Mouse (Mus musculus): ENCODE measurements around the gene Sfswap. TPM values are rescaled to one million over a fixed set of nuclear protein-coding genes. Genes with fewer than 3 reads are reported as not detected.

The Sfswap gene
- polyA plus RNA-seq, 1 experiment from 2014 or later, result 36.7 TPM

DNA sequence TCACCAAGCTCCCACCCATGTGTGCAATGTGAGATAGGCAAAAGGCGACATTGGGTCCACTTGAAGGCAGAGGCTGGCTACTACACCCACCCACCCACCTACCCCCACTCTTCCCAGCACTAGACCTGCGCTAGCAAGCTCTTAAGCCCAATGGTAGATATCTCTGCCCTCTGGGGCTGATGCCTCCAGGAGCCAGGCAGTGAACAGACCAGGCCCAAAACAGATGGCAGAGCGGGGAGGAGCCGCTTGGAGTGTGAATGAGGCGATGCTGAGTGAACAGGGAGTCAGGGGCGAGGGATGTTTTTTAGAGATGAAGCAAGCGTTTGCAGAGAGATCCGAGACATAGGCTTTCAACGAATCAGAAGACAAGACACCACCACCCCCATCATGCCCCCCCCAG, 79.6 kb downstream of the Sfswap start:
- ATAC-seq (replicated peaks; ENCODE audit: low FRiP score, low read depth), result no peak
- no peak overlapping the region for H3K9ac ChIP-seq (ENCODE audit: low read depth, low read length)
- H3K4me1 ChIP-seq (replicated peaks; ENCODE audit: insufficient read depth, low read length), result peaks cover 7% of the 10 kb centered on the region; the same call in 1 of the 2 replicates
- H3K27me3 ChIP-seq (ENCODE audit: insufficient read depth, low read length), result no peaks in the 10 kb centered on the region
- H3K27ac ChIP-seq, result no peak overlapping the region
- no peak overlapping the region for H3K4me2 ChIP-seq (ENCODE audit: low read length)
- no peak for TF ChIP-seq CTCF (IDR thresholded peaks at IDR 0.05; ENCODE audit: low read depth)
- no peaks in the 10 kb centered on the region for H3K36me3 ChIP-seq (ENCODE audit: insufficient read depth, low read length)
- WGBS, result 85% methylated on average over 9 of the region's 9 CpGs
- no peak overlapping the region for H3K4me3 ChIP-seq (replicated peaks; ENCODE audit: low read depth, low read length)
- H3K9me3 ChIP-seq (replicated peaks; ENCODE audit: low read length), result no peaks in the 10 kb centered on the region
- DNase-seq (ENCODE audit: low spot score), result no peak

DNA sequence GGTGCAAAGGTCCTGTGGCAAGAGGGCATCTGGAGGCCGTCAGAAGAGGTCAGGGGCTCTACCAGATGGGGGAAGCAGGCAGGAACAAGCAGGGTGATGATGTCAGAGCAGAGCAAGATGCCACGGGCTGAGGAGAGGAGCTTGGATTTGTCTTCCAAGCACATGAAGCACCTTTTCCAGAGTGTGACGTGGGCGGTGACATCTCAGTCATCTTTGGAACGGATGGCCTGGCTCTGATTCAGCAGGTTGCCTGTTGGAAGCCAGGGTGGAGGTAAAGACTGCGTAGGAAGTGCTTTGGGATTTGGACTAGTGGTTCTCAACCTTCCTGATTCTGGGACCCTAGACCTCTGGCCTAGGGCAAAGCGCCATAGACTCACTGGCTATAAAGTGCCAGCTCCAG, 80.0 kb downstream of the Sfswap start:
- Histone ChIP-seq H3K4me3 (replicated peaks; ENCODE audit: low read depth, low read length) (no peak overlapping the region), H3K36me3 (ENCODE audit: insufficient read depth, low read length) (no peaks in the 10 kb centered on the region), H3K9ac (ENCODE audit: low read depth, low read length) (no peak overlapping the region), H3K27ac (no peak overlapping the region), H3K4me1 (replicated peaks; ENCODE audit: insufficient read depth, low read length) (peaks cover 7% of the 10 kb centered on the region; the same call in 1 of the 2 replicates), H3K27me3 (ENCODE audit: insufficient read depth, low read length) (no peaks in the 10 kb centered on the region), H3K9me3 (replicated peaks; ENCODE audit: low read length) (no peaks in the 10 kb centered on the region), H3K4me2 (ENCODE audit: low read length) (no peak overlapping the region)
- no peak for TF ChIP-seq CTCF (IDR thresholded peaks at IDR 0.05; ENCODE audit: low read depth)
- WGBS, result 70% methylated on average over 7 of the region's 7 CpGs
- no peak for DNase-seq (ENCODE audit: low spot score)
- ATAC-seq (replicated peaks; ENCODE audit: low FRiP score, low read depth), result no peak

DNA sequence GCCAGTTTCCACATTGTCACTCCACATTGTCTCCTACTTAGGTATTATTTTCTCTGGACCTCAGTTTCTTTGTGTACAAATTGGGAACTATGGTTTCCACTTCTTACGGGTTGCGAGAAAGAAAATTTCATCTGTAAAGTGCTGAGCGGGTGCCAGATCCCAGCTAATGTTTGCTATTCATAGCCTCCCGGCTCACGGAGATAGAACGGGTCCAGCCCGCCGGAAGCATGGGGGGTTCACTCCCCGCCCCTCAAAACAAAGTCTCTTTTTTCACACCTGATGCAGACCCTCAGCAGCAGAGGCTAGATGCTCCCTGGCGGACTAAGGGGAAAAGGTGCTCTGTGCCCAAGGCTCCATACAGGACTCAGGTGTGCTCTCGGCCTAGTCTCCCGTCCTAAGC, 82.3 kb downstream of the Sfswap start:
- DNase-seq (ENCODE audit: low spot score) (no peak), ATAC-seq (replicated peaks; ENCODE audit: low FRiP score, low read depth) (no peak)
- TF ChIP-seq CTCF (IDR thresholded peaks at IDR 0.05; ENCODE audit: low read depth), result no peak
- Histone ChIP-seq H3K36me3 (ENCODE audit: insufficient read depth, low read length) (no peaks in the 10 kb centered on the region), H3K27ac (no peak overlapping the region), H3K4me3 (replicated peaks; ENCODE audit: low read depth, low read length) (peak overlapping the region; percentile 76), H3K4me2 (ENCODE audit: low read length) (peak overlapping the region; percentile 100), H3K9ac (ENCODE audit: low read depth, low read length) (no peak overlapping the region), H3K9me3 (replicated peaks; ENCODE audit: low read length) (no peaks in the 10 kb centered on the region), H3K27me3 (ENCODE audit: insufficient read depth, low read length) (no peaks in the 10 kb centered on the region), H3K4me1 (replicated peaks; ENCODE audit: insufficient read depth, low read length) (peaks cover 7% of the 10 kb centered on the region; the same call in 1 of the 2 replicates)
- WGBS, result 4% methylated on average over 12 of the region's 12 CpGs

DNA sequence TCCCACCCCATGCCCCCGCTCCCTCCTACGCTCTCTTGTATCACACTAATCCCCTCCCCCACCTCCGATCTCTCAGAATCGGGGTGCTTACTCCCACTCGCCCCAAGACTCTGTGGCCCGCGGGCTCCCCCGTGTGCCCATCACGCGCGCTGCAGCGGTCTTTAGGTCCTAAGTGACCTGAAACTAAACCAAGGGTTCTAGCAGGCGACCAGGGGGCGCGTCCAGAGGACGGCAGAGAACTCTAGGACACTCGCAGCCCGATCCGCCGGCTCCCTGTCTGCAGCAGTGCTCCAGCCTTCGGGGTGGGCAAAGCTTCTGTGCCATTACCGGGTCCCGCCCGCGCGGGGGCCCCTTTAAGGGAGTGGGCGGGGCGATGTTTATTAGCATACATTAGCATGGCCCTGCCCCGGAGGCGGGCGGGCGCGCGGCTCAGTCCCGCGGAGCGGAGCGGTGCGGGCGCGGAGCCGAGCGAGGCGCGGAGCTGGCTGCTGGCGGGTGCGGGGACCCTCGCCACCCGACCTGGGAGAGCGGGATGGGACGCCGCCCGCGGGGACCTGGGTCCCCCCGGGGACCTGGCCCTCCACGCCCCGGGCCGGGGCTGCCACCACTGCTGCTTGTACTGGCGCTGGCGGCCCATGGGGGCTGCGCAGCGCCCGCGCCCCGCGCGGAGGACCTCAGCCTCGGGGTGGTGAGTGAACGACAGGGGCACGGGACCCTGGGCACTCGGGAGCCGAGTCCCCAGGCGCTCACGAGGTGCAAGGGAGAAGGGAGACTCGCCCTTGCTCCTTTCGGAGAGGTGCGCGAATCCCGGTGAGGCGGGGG, 83.0 kb downstream of the Sfswap start, which contains the start of gene Mmp17:
Gene Mmp17, plus strand, starts transcription at position 409 of the 822 bp plus-strand sequence.
- Histone ChIP-seq H3K27ac (no peak within 1 kb of the TSS), H3K36me3 (ENCODE audit: insufficient read depth, low read length) (no peaks in the 10 kb centered on the region), H3K27me3 (ENCODE audit: insufficient read depth, low read length) (no peaks in the 10 kb centered on the region), H3K9ac (ENCODE audit: low read depth, low read length) (peak within 1 kb of the TSS; percentile 63), H3K4me2 (ENCODE audit: low read length) (peak within 1 kb of the TSS; percentile 100), H3K4me3 (replicated peaks; ENCODE audit: low read depth, low read length) (peak within 1 kb of the TSS; percentile 76), H3K9me3 (replicated peaks; ENCODE audit: low read length) (no peaks in the 10 kb centered on the region), H3K4me1 (replicated peaks; ENCODE audit: insufficient read depth, low read length) (peaks cover 7% of the 10 kb centered on the region; the same call in 1 of the 2 replicates)
- peak; percentile 80 for TF ChIP-seq CTCF (IDR thresholded peaks at IDR 0.05; ENCODE audit: low read depth)
- ATAC-seq (replicated peaks; ENCODE audit: low FRiP score, low read depth), result peak; percentile 84
- DNase-seq (ENCODE audit: low spot score), result peak; percentile 93
- WGBS, result under 1% methylated on average over 76 of the region's 80 CpGs

DNA sequence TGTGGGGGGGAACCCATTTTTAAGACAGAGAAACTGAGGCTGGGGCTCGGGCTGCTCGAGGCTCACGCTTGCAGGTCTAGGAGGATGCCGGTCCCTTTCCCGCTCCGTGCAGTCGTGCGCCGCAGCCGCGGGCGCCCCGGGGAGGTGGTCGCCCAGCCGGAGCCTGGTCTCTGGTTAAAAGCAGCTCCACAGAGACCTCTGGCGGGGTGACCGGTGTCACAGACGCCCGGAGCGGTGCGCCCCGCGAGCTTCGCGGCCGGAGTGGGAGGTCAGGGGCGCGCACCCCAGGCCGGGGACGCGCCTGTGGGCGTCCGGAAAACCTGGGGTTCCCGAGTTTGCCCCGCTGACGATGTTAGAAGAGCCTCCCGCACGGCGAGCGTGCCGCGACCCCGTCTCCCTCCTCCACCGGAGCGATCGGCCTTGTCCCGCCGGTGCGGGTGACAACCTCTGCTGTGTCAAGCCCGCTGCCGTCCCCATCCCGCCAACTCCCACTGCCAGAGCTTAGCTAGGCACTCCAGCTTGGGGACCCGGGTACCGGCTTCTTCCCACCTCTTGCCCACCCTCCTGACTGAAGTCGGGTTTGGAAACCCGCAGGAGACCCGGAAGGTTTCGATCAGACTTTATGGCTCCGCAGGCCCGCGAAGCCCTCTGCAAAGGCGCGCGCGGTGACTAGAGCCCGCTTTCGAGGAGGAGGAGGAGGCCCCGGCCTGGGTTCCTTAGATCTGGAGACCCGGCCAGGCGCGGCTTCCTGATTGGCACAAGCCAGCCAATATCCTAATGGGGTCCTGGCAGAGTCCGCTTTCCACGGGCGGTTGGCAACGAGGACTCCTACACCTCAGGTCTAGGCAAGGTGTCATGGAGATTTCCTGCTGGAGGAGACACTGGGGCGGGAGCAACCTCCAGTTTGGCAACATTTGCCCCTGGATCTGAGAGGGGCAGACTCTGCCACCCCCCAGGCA, 83.8 kb downstream of the Sfswap start:
- DNase-seq (ENCODE audit: low spot score) (peak; percentile 19), ATAC-seq (replicated peaks; ENCODE audit: low FRiP score, low read depth) (0 out of 2 replicates have a peak, but pooled peaks have one; percentile 11)
- H3K36me3 ChIP-seq (ENCODE audit: insufficient read depth, low read length), result no peaks in the 10 kb centered on the region
- H3K9me3 ChIP-seq (replicated peaks; ENCODE audit: low read length), result no peaks in the 10 kb centered on the region
- no peak overlapping the region for H3K27ac ChIP-seq
- no peaks in the 10 kb centered on the region for H3K27me3 ChIP-seq (ENCODE audit: insufficient read depth, low read length)
- peak overlapping the region; percentile 76 for H3K4me3 ChIP-seq (replicated peaks; ENCODE audit: low read depth, low read length)
- under 1% methylated on average over 69 of the region's 76 CpGs for WGBS
- peaks cover 7% of the 10 kb centered on the region; the same call in 1 of the 2 replicates for H3K4me1 ChIP-seq (replicated peaks; ENCODE audit: insufficient read depth, low read length)
- peak; percentile 21 for TF ChIP-seq CTCF (IDR thresholded peaks at IDR 0.05; ENCODE audit: low read depth)
- peak overlapping the region; percentile 63 for H3K9ac ChIP-seq (ENCODE audit: low read depth, low read length)
- peak overlapping the region; percentile 100 for H3K4me2 ChIP-seq (ENCODE audit: low read length)

DNA sequence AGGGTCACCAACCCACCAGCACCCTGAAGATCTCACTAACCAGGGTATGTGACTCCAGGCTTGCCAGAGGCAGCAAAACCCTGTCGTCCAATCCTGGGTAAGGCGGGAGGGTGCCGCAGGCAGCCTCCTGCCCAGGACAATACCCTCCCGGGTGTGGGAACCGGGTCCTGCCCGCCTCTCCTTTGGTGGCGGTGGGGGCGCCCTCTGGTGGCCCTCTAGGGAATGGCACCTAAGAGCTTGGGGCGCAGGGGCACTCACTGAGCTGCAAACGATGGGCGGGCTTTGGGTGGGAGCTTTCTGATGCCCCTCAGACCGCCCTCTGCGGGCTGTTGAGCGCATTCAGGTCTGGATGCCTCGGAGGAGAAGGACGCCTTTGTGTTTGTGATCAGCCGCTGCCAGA, 85.0 kb downstream of the Sfswap start:
- no peaks in the 10 kb centered on the region for H3K27me3 ChIP-seq (ENCODE audit: insufficient read depth, low read length)
- H3K4me3 ChIP-seq (replicated peaks; ENCODE audit: low read depth, low read length), result peak overlapping the region; percentile 76; the same call in 1 of the 2 replicates
- peak; percentile 97 for TF ChIP-seq CTCF (IDR thresholded peaks at IDR 0.05; ENCODE audit: low read depth)
- no peak overlapping the region for H3K27ac ChIP-seq
- ATAC-seq (replicated peaks; ENCODE audit: low FRiP score, low read depth) (peak; percentile 41), DNase-seq (ENCODE audit: low spot score) (peak; percentile 85)
- peaks cover 7% of the 10 kb centered on the region; the same call in 1 of the 2 replicates for H3K4me1 ChIP-seq (replicated peaks; ENCODE audit: insufficient read depth, low read length)
- peak overlapping the region; percentile 100 for H3K4me2 ChIP-seq (ENCODE audit: low read length)
- H3K9ac ChIP-seq (ENCODE audit: low read depth, low read length), result no peak overlapping the region
- H3K9me3 ChIP-seq (replicated peaks; ENCODE audit: low read length), result no peaks in the 10 kb centered on the region
- WGBS, result 0% methylated on average over 17 of the region's 17 CpGs
- no peaks in the 10 kb centered on the region for H3K36me3 ChIP-seq (ENCODE audit: insufficient read depth, low read length)

All from kidney, postnatal 0 days (tissue).